Mouse (Mus musculus) splenic B cell, adult 2 months (primary cell): Measurements from ENCODE around the gene Gpr62.

Source experiments
- DNase-seq: peaks from one replicate; pipeline ENCODE4 v3.0.0-alpha.2; 2011; ENCODE audit warnings: low read depth, low spot score
- H3K27me3 ChIP-seq: 2 replicates; pipeline ENCODE4 v1.6.1; 2012; ENCODE audit warnings: mild to moderate bottlenecking, low read length, moderate library complexity, mixed read lengths; ENCODE audit not compliant: control insufficient read depth, poor library complexity, insufficient read depth, severe bottlenecking
- H3K36me3 ChIP-seq: 2 replicates; pipeline ENCODE4 v1.6.1; 2012; ENCODE audit warnings: mild to moderate bottlenecking, low read length, moderate library complexity, mixed read lengths; ENCODE audit not compliant: control insufficient read depth, poor library complexity, insufficient read depth, severe bottlenecking

The Gpr62 gene

GRCm38 (mm10) chr9:106469317-106469716 lies 3.6 kb upstream of the Gpr62 start:
- peaks cover 4% of the 10 kb centered on the region; the same call in 1 of the 2 replicates for H3K36me3 ChIP-seq
- H3K27me3 ChIP-seq, result no peaks in the 10 kb centered on the region
- DNase-seq, result peak; percentile 43

- no peaks in the 10 kb centered on the region; the same call in 1 of the 2 replicates for H3K27me3 ChIP-seq
- H3K36me3 ChIP-seq, result no peaks in the 10 kb centered on the region; the same call in 1 of the 2 replicates
- DNase-seq, result no peak
Measured at GRCm38 (mm10) chr9:106467746-106468145, 2.0 kb upstream of the Gpr62 start.

- no peak for DNase-seq
Measured at GRCm38 (mm10) chr9:106466721-106467120, 983 bp upstream of the Gpr62 start.

GRCm38 (mm10) chr9:106464751-106465541 lies 792 bp downstream of the Gpr62 start:
- no peaks in the 10 kb centered on the region for H3K36me3 ChIP-seq
- H3K27me3 ChIP-seq, result no peaks in the 10 kb centered on the region; the same call in 1 of the 2 replicates
- peak; percentile 36 for DNase-seq

More at GRCm38 (mm10) chr9:106466721-106467120, 983 bp upstream of the Gpr62 start:
- no peaks in the 10 kb centered on the region; the same call in 1 of the 2 replicates for H3K36me3 ChIP-seq
- no peaks in the 10 kb centered on the region; the same call in 1 of the 2 replicates for H3K27me3 ChIP-seq

- Histone ChIP-seq H3K27me3 (no peaks in the 10 kb centered on the region; the same call in 1 of the 2 replicates), H3K36me3 (no peaks in the 10 kb centered on the region)
- DNase-seq, result no peak
Measured at GRCm38 (mm10) chr9:106463122-106464063, 2.3 kb downstream of the Gpr62 start.

GRCm38 (mm10) chr9:106462430-106462800 lies 3.3 kb downstream of the Gpr62 start:
- H3K27me3 ChIP-seq, result no peaks in the 10 kb centered on the region; the same call in 1 of the 2 replicates
- H3K36me3 ChIP-seq, result no peaks in the 10 kb centered on the region
- no peak for DNase-seq

GRCm38 (mm10) chr9:106461641-106462429 lies 3.9 kb downstream of the Gpr62 start:
- Histone ChIP-seq H3K27me3 (no peaks in the 10 kb centered on the region; the same call in 1 of the 2 replicates), H3K36me3 (no peaks in the 10 kb centered on the region)
- no peak for DNase-seq

GRCm38 (mm10) chr9:106461026-106461415 lies 4.7 kb downstream of the Gpr62 start:
- Histone ChIP-seq H3K36me3 (no peaks in the 10 kb centered on the region), H3K27me3 (no peaks in the 10 kb centered on the region; the same call in 1 of the 2 replicates)
- no peak for DNase-seq

- H3K36me3 ChIP-seq, result no peaks in the 10 kb centered on the region
- DNase-seq, result no peak
Measured at GRCm38 (mm10) chr9:106460401-106461025, 5.2 kb downstream of the Gpr62 start.

GRCm38 (mm10) chr9:106459946-106460345 lies 5.8 kb downstream of the Gpr62 start:
- peaks cover 2% of the 10 kb centered on the region; the same call in 1 of the 2 replicates for H3K27me3 ChIP-seq
- no peak for DNase-seq
- H3K36me3 ChIP-seq, result no peaks in the 10 kb centered on the region

More at GRCm38 (mm10) chr9:106460401-106461025, 5.2 kb downstream of the Gpr62 start:
- H3K27me3 ChIP-seq, result peaks cover 2% of the 10 kb centered on the region; the same call in 1 of the 2 replicates

GRCm38 (mm10) chr9:106457920-106458319 lies 7.8 kb downstream of the Gpr62 start:
- no peak for DNase-seq
- Histone ChIP-seq H3K36me3 (no peaks in the 10 kb centered on the region), H3K27me3 (peaks cover 2% of the 10 kb centered on the region; the same call in 1 of the 2 replicates)

GRCm38 (mm10) chr9:106457163-106457559 lies 8.6 kb downstream of the Gpr62 start:
- no peak for DNase-seq
- peaks cover 2% of the 10 kb centered on the region; the same call in 1 of the 2 replicates for H3K27me3 ChIP-seq
- no peaks in the 10 kb centered on the region for H3K36me3 ChIP-seq

GRCm38 (mm10) chr9:106456325-106457162 lies 9.2 kb downstream of the Gpr62 start:
- no peaks in the 10 kb centered on the region for H3K36me3 ChIP-seq

More at GRCm38 (mm10) chr9:106456325-106457162, 9.2 kb downstream of the Gpr62 start:
- no peak for DNase-seq
- H3K27me3 ChIP-seq, result peaks cover 2% of the 10 kb centered on the region; the same call in 1 of the 2 replicates
